Comparison of ENCODE assay signal across 8 mouse cellular contexts in genomic region chr15:76973272-76973854, GRCm38 (mm10). TPM values are rescaled to one million over a fixed set of nuclear protein-coding genes. Genes with fewer than 3 reads are reported as not detected.
DNase-seq lines count a peak whose midpoint lies in the region; ATAC-seq and TF ChIP-seq lines count a peak whose summit lies in the region.

No protein-coding gene starts in this region.

- H3K4me1 ChIP-seq in E14TG2a.4 (replicated peaks; ENCODE audit: low read depth, low read length) = peaks cover 47% of the 10 kb centered on the region
- H3K4me1 ChIP-seq in forebrain, postnatal 0 days (ENCODE audit: insufficient read depth) = no peaks in the 10 kb centered on the region; the same call in 1 of the 2 replicates
- peaks cover 7% of the 10 kb centered on the region for H3K4me1 ChIP-seq in liver, embryonic 15.5 days (replicated peaks)
- no peaks in the 10 kb centered on the region for H3K4me1 ChIP-seq in cerebellum, adult 2 months (ENCODE audit: control insufficient read depth, insufficient read depth, low read length)

- no peak for DNase-seq in gastrocnemius, adult 2 months
- no peak for DNase-seq in gastrocnemius, postnatal 25 days
- no peak for DNase-seq in forebrain, postnatal 0 days
- DNase-seq in urinary bladder, postnatal 10 days (ENCODE audit: low spot score) = no peak
- no peak for DNase-seq in cerebellum, adult 2 months
- DNase-seq in cerebellum, adult 18-20 months = no peak

- peak overlapping the region; percentile 85 for H3K27ac ChIP-seq in gastrocnemius, adult 2 months
- H3K27ac ChIP-seq in forebrain, postnatal 0 days (ENCODE audit: low read depth, low read length) = no peak overlapping the region
- H3K27ac ChIP-seq in liver, embryonic 15.5 days (replicated peaks) = no peak overlapping the region
- H3K27ac ChIP-seq in cerebellum, adult 2 months (ENCODE audit: insufficient read depth, low read length) = no peak overlapping the region

- peaks cover 3% of the 10 kb centered on the region; the same call in 1 of the 2 replicates for H3K9me3 ChIP-seq in E14TG2a.4 (ENCODE audit: low read length)
- no peaks in the 10 kb centered on the region for H3K9me3 ChIP-seq in forebrain, postnatal 0 days (ENCODE audit: low read length)
- no peaks in the 10 kb centered on the region for H3K9me3 ChIP-seq in liver, embryonic 15.5 days (replicated peaks)

- TF ChIP-seq CTCF in gastrocnemius, adult 2 months (IDR thresholded peaks at IDR 0.05) = no peak
- peak; percentile 33; the same call in 1 of the 2 replicates for TF ChIP-seq CTCF in E14TG2a.4 (conservative IDR thresholded peaks at IDR 0.05; ENCODE audit: low read length)
- no peak for TF ChIP-seq CTCF in forebrain, postnatal 0 days (IDR thresholded peaks at IDR 0.05; ENCODE audit: low read depth)
- TF ChIP-seq CTCF in cerebellum, adult 2 months (IDR thresholded peaks at IDR 0.05; ENCODE audit: borderline replicate concordance, insufficient read depth, low read depth, low read length) = no peak

- no peak; the same call in 1 of the 2 replicates for ATAC-seq in forebrain, postnatal 0 days
- no peak for ATAC-seq in liver, embryonic 15.5 days (ENCODE audit: insufficient read depth)

- H3K36me3 ChIP-seq in E14TG2a.4 (ENCODE audit: insufficient read depth, low read length) = no peaks in the 10 kb centered on the region
- no peaks in the 10 kb centered on the region for H3K36me3 ChIP-seq in forebrain, postnatal 0 days (ENCODE audit: insufficient read depth)
- H3K36me3 ChIP-seq in liver, embryonic 15.5 days (replicated peaks) = no peaks in the 10 kb centered on the region

- H3K27me3 ChIP-seq in E14TG2a.4 (ENCODE audit: insufficient read depth, low read length) = no peaks in the 10 kb centered on the region
- no peaks in the 10 kb centered on the region for H3K27me3 ChIP-seq in forebrain, postnatal 0 days (ENCODE audit: insufficient read depth, low read length)
- peaks cover 17% of the 10 kb centered on the region; the same call in 1 of the 2 replicates for H3K27me3 ChIP-seq in liver, embryonic 15.5 days
- H3K27me3 ChIP-seq in cerebellum, adult 2 months (ENCODE audit: control insufficient read depth, insufficient read depth, low read length) = no peaks in the 10 kb centered on the region

- peak overlapping the region; percentile 82 for H3K4me3 ChIP-seq in gastrocnemius, adult 2 months
- peak overlapping the region; percentile 14; the same call in 1 of the 2 replicates for H3K4me3 ChIP-seq in E14TG2a.4 (replicated peaks; ENCODE audit: low read length)
- peak overlapping the region; percentile 52 for H3K4me3 ChIP-seq in forebrain, postnatal 0 days (ENCODE audit: low read depth, low read length)
- 0 out of 2 replicates have a peak overlapping the region, but pooled peaks have one; percentile 52 for H3K4me3 ChIP-seq in liver, embryonic 15.5 days (replicated peaks)
- no peak overlapping the region for H3K4me3 ChIP-seq in cerebellum, adult 2 months (replicated peaks; ENCODE audit: insufficient read depth, low read depth, low read length)

- H3K9ac ChIP-seq in forebrain, postnatal 0 days = peak overlapping the region; percentile 76; the same call in 1 of the 2 replicates
- H3K9ac ChIP-seq in liver, embryonic 15.5 days = no peak overlapping the region

- H3K4me2 ChIP-seq in forebrain, postnatal 0 days (ENCODE audit: low read depth) = peak overlapping the region; percentile 84; the same call in 1 of the 2 replicates
- H3K4me2 ChIP-seq in liver, embryonic 15.5 days = 0 out of 2 replicates have a peak overlapping the region, but pooled peaks have one; percentile 71

- 27% methylated on average over 8 of the region's 8 CpGs for WGBS in forebrain, postnatal 0 days
- 31% methylated on average over 8 of the region's 8 CpGs for WGBS in liver, embryonic 15.5 days (ENCODE audit: insufficient replicate concordance)
- WGBS in cerebellum, adult 2 months = 31% methylated on average over 8 of the region's 8 CpGs

- no peak for TF ChIP-seq POLR2A in cerebellum, adult 2 months (IDR thresholded peaks at IDR 0.05; ENCODE audit: borderline replicate concordance, insufficient read depth, low read length)

- intact Hi-C loops in gastrocnemius, adult 2 months (cut with DNase I) = loop anchor here (5.0 to 10.0 kb wide), 3 partner anchors 34 to 391 kb away; no protein-coding TSS in a partner anchor

RNA-seq across cellular contexts. Expression of gene 1110038F14Rik, which starts 25.1 kb away (rescaled TPM):
- 10 to 100 TPM; 18.0 to 19.6 TPM for total RNA-seq in gastrocnemius, adult 2 months (2021)
- total RNA-seq in gastrocnemius, postnatal 25 days (2021) = 10 to 100 TPM; 14.4 to 19.3 TPM
- total RNA-seq in forebrain, postnatal 0 days (2014; rRNA removed) = 21.2 and 23.9 TPM in 2 replicates
- polyA plus RNA-seq in forebrain, postnatal 0 days (2015; fragmentation: Nextera tagmentation; extraction: Ambion mirVana) = 48.0 and 51.1 TPM in 2 replicates
- 16.4 and 18.7 TPM in 2 replicates for polyA plus RNA-seq in liver, embryonic 15.5 days (2015; fragmentation: Nextera tagmentation; extraction: Ambion mirVana)
- polyA plus RNA-seq in cerebellum, adult 2 months (2012; rRNA removed) = 27.2 and 28.8 TPM in 2 replicates

RNA-seq across cellular contexts. Expression of gene Zfp647, which starts 48.1 kb away (rescaled TPM):
- total RNA-seq in gastrocnemius, adult 2 months (2021) = 1 to 10 TPM; 2.0 to 2.1 TPM
- 1 to 10 TPM; 1.2 to 1.4 TPM for total RNA-seq in gastrocnemius, postnatal 25 days (2021)
- 22.5 and 26.5 TPM in 2 replicates for total RNA-seq in forebrain, postnatal 0 days (2014; rRNA removed)
- polyA plus RNA-seq in forebrain, postnatal 0 days (2015; fragmentation: Nextera tagmentation; extraction: Ambion mirVana) = 22.1 and 23.1 TPM in 2 replicates
- polyA plus RNA-seq in liver, embryonic 15.5 days (2015; fragmentation: Nextera tagmentation; extraction: Ambion mirVana) = 0.74 and 1.1 TPM in 2 replicates
- polyA plus RNA-seq in cerebellum, adult 2 months (2012; rRNA removed) = 8.2 and 8.7 TPM in 2 replicates
